Mouse (Mus musculus) spleen, adult 2 months (tissue): Measurements from ENCODE around the gene Hsph1.

Source experiments
- CTCF ChIP-seq: fragments of 200-500 bp; IDR thresholded peaks from 2 replicates; pipeline ENCODE4 v1.5.1; 2011; ENCODE audit warnings: mild to moderate bottlenecking, inconsistent platforms; ENCODE audit not compliant: insufficient read depth, insufficient read length, insufficient replicate concordance; ENCODE audit errors: extremely low read depth
- POLR2A ChIP-seq: fragments of 200-500 bp; IDR thresholded peaks from 2 replicates; pipeline ENCODE4 v1.6.1; 2011; ENCODE audit warnings: low read depth, low read length, inconsistent platforms

DNA sequence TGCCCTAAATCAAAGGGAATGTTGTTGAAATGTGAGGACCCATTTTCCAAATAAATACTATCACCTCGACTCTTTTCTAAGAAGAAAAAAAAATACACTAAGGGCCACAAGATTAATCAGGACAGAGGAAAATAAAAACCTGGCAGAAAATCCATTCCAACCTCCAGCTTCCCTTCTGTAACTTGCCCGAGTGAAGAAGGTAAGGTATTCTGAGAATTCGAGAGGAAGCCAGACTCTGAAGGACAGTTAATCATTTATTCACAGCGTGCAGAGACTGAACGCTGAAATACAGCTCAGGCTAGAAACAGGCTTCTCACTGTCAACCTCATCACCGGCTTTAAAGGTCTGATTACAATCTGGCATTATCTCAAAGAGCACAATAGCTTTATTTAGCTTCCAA lies 13.5 kb downstream of the Hsph1 start:
- TF ChIP-seq CTCF (no peak), POLR2A (no peak)
